Mouse (Mus musculus) spleen, adult 12 weeks (tissue): ENCODE data around the gene Dmac2.
A peak's percentile ranks its signal among the peaks of the same experiment; 100 is the strongest.

Experiments used
- DNase-seq: peaks from one replicate; pipeline ENCODE4 v3.0.0; 2022; ENCODE audit warnings: low spot score

Dmac2 gene

GRCm38 (mm10) chr7:25615706-25616011, 3.6 kb upstream of the Dmac2 start, which contains the start of gene Erich4:
Gene Erich4 (minus strand): TSS chr7:25615892.
- no peak for DNase-seq

DNA sequence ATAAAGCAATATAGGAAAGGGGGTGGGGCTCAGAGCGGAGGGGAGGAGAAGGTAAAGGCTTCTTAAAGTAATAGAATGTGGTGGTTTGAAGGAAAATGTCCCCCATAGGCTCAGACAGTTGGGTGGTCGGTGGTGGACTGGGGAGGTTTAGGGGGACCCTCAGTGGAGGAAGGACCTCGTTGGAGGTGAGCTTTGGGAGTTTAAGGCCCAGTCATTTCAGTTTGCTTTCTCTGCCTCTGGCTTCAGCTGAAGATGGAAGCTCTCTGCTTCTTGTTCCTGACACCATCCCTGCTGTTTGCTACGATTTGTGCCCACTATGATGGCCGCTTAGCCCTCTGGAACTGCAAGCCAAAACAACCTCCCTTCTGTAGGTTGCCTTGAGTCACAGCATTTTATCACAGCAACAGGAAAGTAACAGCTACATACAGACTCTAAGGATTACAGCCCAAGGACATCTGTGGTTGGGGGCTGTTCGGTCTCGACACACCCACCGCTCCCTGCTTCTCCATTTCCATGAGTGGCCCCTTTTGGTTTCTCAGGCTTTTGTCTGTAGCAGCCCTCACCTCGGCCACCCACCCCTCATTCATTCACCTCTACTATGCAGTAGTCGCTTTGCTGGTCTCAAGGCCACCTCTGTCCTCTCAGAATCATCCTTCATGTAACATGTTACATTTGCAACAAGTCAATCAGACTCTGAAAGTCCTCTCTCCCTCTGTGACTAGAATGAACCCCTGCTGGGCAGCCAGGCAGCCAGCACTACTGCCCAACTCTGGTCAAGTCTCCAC, 1.6 kb upstream of the Dmac2 start:
- no peak for DNase-seq

- no peak for DNase-seq
Measured at GRCm38 (mm10) chr7:25619722-25619991, 443 bp downstream of the Dmac2 start.

DNA sequence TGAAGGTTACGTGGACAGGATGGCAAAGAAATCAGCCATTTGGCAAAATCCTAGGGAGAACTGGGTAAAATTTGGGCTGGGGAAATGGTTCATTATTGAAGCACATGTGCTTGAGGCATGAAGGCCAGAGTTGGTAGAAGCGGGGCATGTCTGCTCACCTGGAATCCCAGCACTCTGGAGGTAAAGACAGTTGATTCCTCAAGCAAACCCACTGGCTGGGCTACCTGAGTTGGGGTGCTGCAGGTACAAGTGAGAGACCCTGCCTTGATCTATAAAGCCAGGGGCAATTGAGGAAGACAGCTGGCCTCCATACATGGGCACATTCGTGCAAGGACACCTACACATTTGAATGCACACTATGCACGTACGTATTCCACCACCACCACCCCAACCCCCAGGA, 887 bp downstream of the Dmac2 start:
- DNase-seq = no peak

DNA sequence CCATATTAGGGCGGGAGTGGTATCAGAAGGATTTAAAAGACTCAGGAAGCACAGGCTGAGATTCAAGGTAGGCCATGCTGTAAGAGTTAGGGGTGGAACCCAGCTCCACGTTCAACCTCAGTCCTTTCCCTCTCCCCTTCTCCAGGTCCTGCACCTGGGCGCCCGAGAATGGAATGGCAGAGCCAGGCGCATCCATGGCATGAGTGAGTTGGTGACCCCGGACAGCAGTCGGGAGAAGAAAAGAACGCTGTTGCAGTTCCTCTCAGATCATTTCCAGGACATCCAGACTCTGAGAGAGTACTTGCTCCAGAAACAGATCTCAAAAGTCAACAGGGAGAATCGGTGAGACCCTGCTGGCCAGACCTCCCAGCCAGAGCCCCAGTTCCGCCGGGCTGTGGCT, 1.5 kb downstream of the Dmac2 start:
- DNase-seq = no peak

GRCm38 (mm10) chr7:25623857-25624370, 4.7 kb downstream of the Dmac2 start:
- DNase-seq = no peak

DNA sequence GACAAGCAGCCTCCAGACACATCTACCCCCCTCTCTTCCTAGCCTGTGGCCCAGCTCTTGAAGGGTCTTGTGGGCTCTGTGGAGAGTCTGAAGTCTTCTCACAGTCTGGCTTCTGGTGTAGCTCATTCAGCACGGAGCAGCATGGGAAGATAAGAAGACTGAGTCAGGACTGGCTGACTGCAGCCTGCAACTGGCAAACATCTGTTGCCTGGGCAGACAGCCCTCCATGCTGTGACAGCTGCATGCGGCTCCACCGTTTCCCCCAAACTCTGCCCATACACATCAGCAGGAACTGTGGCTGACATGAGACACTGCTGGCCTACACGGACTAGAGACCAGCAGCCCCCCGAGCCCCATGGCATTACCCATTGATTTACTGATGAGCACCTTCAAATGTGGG, 5.6 kb downstream of the Dmac2 start:
- DNase-seq = no peak

- DNase-seq = no peak
Measured at GRCm38 (mm10) chr7:25625594-25626250, 6.5 kb downstream of the Dmac2 start.

GRCm38 (mm10) chr7:25626509-25627430, 7.6 kb downstream of the Dmac2 start, which contains the start of gene B3gnt8:
Gene B3gnt8 (plus strand): TSS chr7:25626654.
- no peak for DNase-seq

GRCm38 (mm10) chr7:25627431-25628322, 8.5 kb downstream of the Dmac2 start:
- DNase-seq = no peak

DNA sequence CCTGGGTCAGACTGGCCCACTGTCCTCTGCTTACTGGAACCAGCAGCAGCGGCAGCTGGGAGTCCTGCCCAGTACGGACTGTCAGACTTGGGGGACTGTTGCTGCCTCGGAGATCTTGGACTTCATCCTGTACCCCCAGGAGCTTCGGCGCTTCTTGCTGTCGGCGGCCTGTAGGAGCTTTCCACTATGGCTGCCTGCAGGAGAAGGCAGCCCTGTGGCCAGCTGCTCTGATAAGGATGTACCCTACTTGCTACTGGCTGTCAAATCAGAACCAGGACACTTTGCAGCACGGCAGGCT, 9.1 kb downstream of the Dmac2 start:
- DNase-seq = no peak

GRCm38 (mm10) chr7:25632679-25633078, 13.5 kb downstream of the Dmac2 start:
- DNase-seq = no peak

- peak; percentile 44 for DNase-seq
Measured at GRCm38 (mm10) chr7:25636373-25636772, 17.2 kb downstream of the Dmac2 start.

DNA sequence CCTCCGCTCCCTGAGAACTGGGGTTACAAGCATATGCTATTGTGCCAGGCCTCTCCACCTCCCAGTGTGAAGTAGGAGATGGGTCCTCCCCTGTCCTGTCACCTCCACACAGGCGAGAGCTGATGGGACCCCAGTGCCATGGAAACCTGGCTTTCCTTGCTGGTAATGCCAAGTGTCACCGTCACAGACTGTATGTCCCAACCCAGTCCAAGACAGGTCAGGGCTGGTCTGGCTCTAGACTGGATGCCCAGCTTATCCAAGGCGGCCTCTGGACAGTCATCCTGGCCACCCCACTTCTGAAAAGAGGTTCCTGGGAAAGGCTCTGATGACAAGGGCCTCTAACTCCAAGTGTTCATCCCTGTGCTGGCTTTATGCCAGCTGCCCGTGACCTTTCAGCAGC, 17.9 kb downstream of the Dmac2 start:
- no peak for DNase-seq

- no peak for DNase-seq
Measured at GRCm38 (mm10) chr7:25639754-25640153, 20.5 kb downstream of the Dmac2 start.

- DNase-seq = no peak
Measured at GRCm38 (mm10) chr7:25644136-25644535, 24.9 kb downstream of the Dmac2 start.

GRCm38 (mm10) chr7:25644631-25645030, 25.4 kb downstream of the Dmac2 start:
- DNase-seq = no peak

GRCm38 (mm10) chr7:25645074-25645473, 25.9 kb downstream of the Dmac2 start:
- no peak for DNase-seq

GRCm38 (mm10) chr7:25647574-25648123, 28.4 kb downstream of the Dmac2 start:
- peak; percentile 33 for DNase-seq

DNA sequence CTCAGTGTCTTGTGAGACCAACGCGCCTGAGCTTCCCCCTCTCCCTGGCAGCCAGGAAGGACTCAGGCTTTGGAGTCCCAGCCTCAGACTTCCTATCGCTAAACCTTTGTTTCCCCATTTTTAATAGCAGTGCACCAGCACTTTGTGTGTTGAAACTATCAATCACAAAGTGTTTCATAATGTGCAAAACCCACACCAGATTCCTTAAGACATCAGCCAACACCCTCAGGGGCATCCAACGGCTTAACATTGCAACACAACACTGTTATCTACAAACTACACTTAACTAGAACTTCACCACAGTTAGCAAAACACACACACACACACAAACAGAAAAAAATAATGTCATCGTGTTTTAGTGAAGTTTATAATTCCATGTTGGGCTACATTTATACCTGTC, 30.6 kb downstream of the Dmac2 start:
- DNase-seq = no peak

DNA sequence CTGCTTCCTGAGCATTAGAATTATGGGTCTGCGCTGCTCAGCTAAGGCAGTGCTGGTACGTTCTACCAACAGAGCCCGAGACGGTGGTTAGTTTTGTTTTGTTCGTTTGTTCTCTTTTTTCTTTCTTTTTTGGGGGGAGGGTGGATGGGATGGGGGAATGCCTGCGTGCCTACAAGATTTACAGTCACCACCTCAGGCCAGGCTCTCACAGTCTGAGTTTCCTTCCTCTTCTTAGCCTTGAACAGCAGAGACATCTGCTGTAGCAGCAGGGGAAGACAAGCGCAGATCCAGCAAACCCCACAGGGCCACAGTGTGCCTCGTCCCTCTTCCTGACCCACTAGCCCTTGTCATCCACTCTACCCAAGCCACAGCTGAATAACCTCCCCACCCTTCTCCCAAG, 32.1 kb downstream of the Dmac2 start:
- DNase-seq = no peak
